Mouse (Mus musculus) liver, adult 2 months (tissue): ENCODE results near the gene Reck.

Source experiments
- CTCF ChIP-seq: fragments of 200-500 bp; IDR thresholded peaks from 2 replicates; pipeline ENCODE4 v1.5.1; 2011; ENCODE audit warnings: low read depth, low read length, control low read depth
- POLR2A ChIP-seq: fragments of 200-500 bp; IDR thresholded peaks from 2 replicates; pipeline ENCODE4 v1.6.1; 2011; ENCODE audit warnings: low read length, control low read depth; ENCODE audit not compliant: insufficient read depth; ENCODE audit errors: extremely low read depth

DNA sequence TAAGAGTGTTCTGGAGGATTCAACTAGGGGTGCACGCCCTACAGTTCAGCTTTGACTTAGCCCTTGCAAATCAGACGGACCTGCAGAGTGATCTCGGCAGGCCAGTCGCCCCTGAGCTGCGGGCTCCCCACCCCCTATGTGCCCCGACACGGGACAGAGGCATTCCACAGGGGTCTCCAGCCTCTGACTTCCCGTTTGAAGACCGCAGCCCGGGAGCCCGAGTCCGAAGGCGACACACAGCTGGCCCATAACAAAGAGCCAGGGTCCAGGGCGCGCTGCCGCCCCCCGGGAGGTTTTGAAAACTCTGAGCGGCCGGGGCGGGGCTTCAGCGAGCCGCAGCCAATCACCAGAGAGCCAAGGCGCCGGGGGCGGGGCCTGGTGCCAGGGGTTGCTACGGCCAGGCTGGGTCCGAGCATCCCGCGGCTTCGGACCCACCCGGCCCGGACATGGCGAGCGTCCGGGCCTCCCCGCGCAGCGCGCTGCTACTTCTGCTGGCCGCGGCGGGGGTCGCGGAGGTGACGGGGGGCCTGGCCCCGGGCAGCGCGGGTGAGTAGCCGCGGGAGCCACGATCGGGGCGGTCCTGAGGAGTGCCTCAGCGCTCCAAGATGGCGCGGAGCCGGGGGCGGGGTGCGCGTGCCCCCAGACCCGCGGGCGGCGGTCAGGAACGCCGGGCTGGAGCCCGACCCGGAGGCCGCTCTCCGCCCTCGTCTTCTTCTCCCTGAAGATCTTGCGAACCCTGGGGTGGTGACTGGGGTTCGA lies at the start of gene Reck:
- TF ChIP-seq CTCF (no peak), POLR2A (no peak)
